Mouse (Mus musculus) right cerebral cortex, adult 2 months (tissue): ENCODE data around the gene Best2.

Source experiments
- DNase-seq, 2 experiments: peaks; one replicate each; pipeline ENCODE4 v3.0.0; 2021 to 2022; ENCODE audit warnings: low spot score in 2 of 2

The Best2 gene

GRCm38 (mm10) chr8:84967532-84968304 is 46.6 kb downstream of the Best2 start:
- no peak for DNase-seq

DNA sequence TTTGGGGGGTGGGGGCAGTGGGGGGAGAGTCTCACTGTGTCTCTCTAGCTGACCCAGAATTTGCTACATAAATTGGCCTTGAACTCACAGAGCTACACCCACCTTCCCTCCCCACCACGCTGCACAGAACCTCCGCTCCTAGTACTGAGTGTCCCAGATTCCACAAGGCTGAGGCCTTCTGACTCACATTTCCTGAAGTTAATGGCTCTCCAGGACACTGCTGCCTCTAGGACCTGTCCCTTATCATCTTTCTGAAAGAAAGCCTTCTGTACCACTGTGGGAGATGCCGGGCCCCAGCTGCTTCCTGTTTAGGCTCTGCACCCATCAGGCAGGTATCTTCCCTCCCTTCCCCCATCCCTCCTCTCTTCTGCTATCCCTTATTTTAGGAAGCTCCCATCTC is 47.7 kb downstream of the Best2 start:
- no peak for DNase-seq

- peak; percentile 93 to 94 for DNase-seq
These were observed 48.5 kb downstream of the Best2 start for GRCm38 (mm10) chr8:84965731-84966291.

DNA sequence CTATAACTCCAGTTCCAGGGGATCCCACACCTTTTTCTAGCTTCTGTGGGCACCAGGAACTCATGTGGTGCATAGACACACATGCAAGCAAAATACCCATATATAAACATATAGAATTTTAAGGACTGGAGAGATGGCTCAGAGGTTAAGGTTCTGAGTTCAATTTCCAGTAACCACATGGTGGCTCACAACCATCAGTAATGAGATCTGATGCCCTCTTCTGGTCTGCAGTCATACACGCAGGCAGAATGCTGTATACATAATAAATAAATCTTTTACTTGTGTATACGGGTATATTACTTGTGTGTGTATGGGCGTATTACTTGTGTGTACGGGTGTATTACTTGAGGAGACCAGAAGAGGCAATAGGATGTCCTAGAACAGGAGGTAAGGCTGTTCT is 50.4 kb downstream of the Best2 start:
- DNase-seq: no peak

DNA sequence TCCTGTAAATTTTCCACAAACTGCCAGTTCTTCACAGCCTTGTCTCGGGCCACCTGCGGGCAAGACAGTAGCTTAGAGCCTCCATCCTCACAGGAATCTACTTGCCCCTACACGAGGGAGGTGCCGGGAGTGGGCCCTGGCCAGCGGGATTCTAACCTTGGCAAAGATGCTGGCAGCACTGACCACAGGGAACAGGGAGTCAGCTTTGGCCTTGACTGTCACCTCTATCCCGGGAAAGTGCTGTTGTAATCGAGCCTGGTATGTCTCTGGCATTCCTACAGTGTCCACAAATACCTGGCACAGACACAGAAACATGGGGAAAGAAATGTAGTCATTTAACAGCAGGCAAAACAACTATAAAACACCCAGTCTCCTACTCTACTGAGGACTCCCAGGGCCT is 54.5 kb downstream of the Best2 start:
- no peak for DNase-seq
